Mouse (Mus musculus): Measurements from ENCODE around the gene Ccdc187.

GRCm38 (mm10) chr2:26237290-26237782, 57.0 kb downstream of the Ccdc187 start, which contains the start of gene Qsox2:
- TF ChIP-seq GATA1 (IDR thresholded peaks at IDR 0.05; ENCODE audit: borderline replicate concordance, low read length) = no peak
- no peak for TF ChIP-seq FLI1 (IDR thresholded peaks at IDR 0.05; ENCODE audit: low read length)

Data from megakaryocyte, embryonic 14.5 days (primary cell).